Mouse (Mus musculus) kidney, adult 2 months (tissue): Measurements from ENCODE around the gene Trim2. TPM values are rescaled to one million over a fixed set of nuclear protein-coding genes. Genes with fewer than 3 reads are reported as not detected.
A peak's percentile ranks its signal among the peaks of the same experiment; 100 is the strongest.

Source experiments
- DNase-seq: peaks from one replicate; pipeline ENCODE4 v3.0.0; 2021
- H3K27ac ChIP-seq: fragments of 200-500 bp; 2 replicates; pipeline ENCODE4 v1.5.1; 2012; ENCODE audit warnings: low read depth, low read length, control low read depth, inconsistent platforms; ENCODE audit not compliant: insufficient read depth
- H3K27me3 ChIP-seq: fragments of 200-500 bp; replicated peaks from 2 replicates; pipeline ENCODE4 v1.6.1; 2012; ENCODE audit warnings: mild to moderate bottlenecking, moderate library complexity, low read length, inconsistent platforms; ENCODE audit not compliant: control insufficient read depth, insufficient read depth
- H3K36me3 ChIP-seq: fragments of 200-500 bp; 2 replicates; pipeline ENCODE4 v1.6.1; 2012; ENCODE audit warnings: mild to moderate bottlenecking, moderate library complexity, low read length, inconsistent platforms; ENCODE audit not compliant: control insufficient read depth, insufficient read depth
- H3K4me1 ChIP-seq: fragments of 200-500 bp; 2 replicates; pipeline ENCODE4 v1.6.1; 2011; ENCODE audit warnings: low read length; ENCODE audit not compliant: control insufficient read depth, insufficient read depth
- H3K4me3 ChIP-seq: fragments of 200-500 bp; 2 replicates; pipeline ENCODE4 v1.5.1; 2011; ENCODE audit warnings: mild to moderate bottlenecking, low read depth, low read length, control low read depth; ENCODE audit not compliant: insufficient read depth
- CTCF ChIP-seq: fragments of 200-500 bp; conservative IDR thresholded peaks from 2 replicates; pipeline ENCODE4 v1.5.1; 2011; ENCODE audit warnings: low read depth, mild to moderate bottlenecking, control low read depth, low read length, moderate library complexity, mixed read lengths; ENCODE audit not compliant: insufficient read depth, insufficient read length
- POLR2A ChIP-seq: fragments of 200-500 bp; IDR thresholded peaks from one replicate; pipeline ENCODE4 v1.6.1; 2011; ENCODE audit warnings: low read depth, low read length, control low read depth
- WGBS: fragments of 180-500 bp; shearing (Covaris S2); methylation state at CpG from one replicate; pipeline ENCODE4 v1.1.7; 2018; 5-methylcytosine and 5-hydroxymethylcytosine counted together
- polyA plus RNA-seq: library from polyadenylated mRNA; depleted of rRNA; stranded (reverse); fragments of >200 nt; gene quantifications from 2 replicates; pipeline ENCODE4 v1.2.3, GENCODE M21; 2012

Gene Trim2
- polyA plus RNA-seq, 1 experiment: 44.5 TPM

GRCm38 (mm10) chr3:84259281-84260023 is 47.2 kb downstream of the Trim2 start:
- no peaks in the 10 kb centered on the region for H3K36me3 ChIP-seq
- TF ChIP-seq CTCF (0 out of 2 replicates have a peak, but pooled peaks have one; percentile 7), POLR2A (no peak)
- H3K27me3 ChIP-seq: no peaks in the 10 kb centered on the region
- H3K4me1 ChIP-seq: peaks cover 12% of the 10 kb centered on the region; the same call in 1 of the 2 replicates
- under 1% methylated on average over 74 of the region's 74 CpGs for WGBS
- H3K27ac ChIP-seq: peak overlapping the region; percentile 90
- peak overlapping the region; percentile 96 for H3K4me3 ChIP-seq
- peak; percentile 78 for DNase-seq

GRCm38 (mm10) chr3:84258518-84259031 is 48.1 kb downstream of the Trim2 start:
- TF ChIP-seq POLR2A (no peak), CTCF (no peak)
- Histone ChIP-seq H3K27ac (peak overlapping the region; percentile 69; the same call in 1 of the 2 replicates), H3K4me3 (peak overlapping the region; percentile 96), H3K36me3 (no peaks in the 10 kb centered on the region), H3K27me3 (no peaks in the 10 kb centered on the region), H3K4me1 (peaks cover 12% of the 10 kb centered on the region; the same call in 1 of the 2 replicates)
- 15% methylated on average over 13 of the region's 13 CpGs for WGBS
- DNase-seq: no peak

DNA sequence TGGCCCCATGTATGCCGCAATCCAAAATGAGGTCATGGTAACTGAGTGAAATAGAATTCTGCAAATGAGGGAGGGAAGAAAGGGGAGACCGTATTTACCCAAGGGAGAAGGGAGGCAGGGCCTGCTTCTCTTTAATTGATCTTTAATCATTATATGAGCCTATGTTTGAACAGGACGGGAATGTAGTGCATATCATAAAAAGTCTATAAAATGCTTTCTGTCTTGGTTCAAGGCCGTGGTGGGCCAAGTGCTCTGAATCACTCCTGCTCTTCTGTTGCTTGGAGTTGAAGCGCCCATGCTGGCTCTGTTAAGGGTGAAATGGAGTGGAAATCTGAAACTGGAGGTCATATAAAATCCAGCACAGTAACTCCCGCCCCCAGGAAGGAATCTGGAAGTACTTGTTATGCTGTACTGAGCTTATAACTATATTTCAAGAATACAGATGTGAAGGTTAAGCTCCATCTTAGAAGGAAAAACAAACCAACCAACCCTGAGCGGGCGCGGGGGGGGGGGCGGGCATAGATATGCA is 48.6 kb downstream of the Trim2 start:
- H3K4me1 ChIP-seq: peaks cover 12% of the 10 kb centered on the region; the same call in 1 of the 2 replicates
- H3K27me3 ChIP-seq: no peaks in the 10 kb centered on the region
- no peak for TF ChIP-seq CTCF
- TF ChIP-seq POLR2A: no peak
- H3K36me3 ChIP-seq: no peaks in the 10 kb centered on the region
- peak overlapping the region; percentile 11; the same call in 1 of the 2 replicates for H3K4me3 ChIP-seq
- WGBS: 40% methylated on average over 10 of the region's 10 CpGs
- peak; percentile 41 for DNase-seq
- H3K27ac ChIP-seq: no peak overlapping the region

DNA sequence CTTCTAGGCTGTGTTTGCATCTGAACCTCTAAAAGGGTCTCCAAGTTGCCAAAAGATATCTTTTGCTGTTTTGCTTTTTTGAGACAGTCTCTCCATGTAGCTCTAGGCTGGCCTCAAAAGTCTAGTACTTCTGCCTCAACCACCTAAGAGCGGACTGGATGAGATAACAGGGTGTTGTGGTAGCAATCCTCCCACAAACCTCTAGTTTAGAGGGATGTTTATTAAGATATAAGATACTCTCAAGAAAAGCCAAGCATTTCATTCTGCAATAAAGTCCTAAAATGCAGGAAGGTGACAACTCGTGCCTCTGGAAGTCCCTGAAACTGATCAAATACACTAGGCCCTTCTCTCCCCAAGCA is 52.2 kb downstream of the Trim2 start:
- TF ChIP-seq POLR2A (no peak), CTCF (no peak)
- no peaks in the 10 kb centered on the region for H3K27me3 ChIP-seq
- no peak overlapping the region for H3K27ac ChIP-seq
- no peak overlapping the region for H3K4me3 ChIP-seq
- WGBS: 96% methylated on average over 2 of the region's 2 CpGs
- no peaks in the 10 kb centered on the region for H3K36me3 ChIP-seq
- DNase-seq: no peak
- peaks cover 15% of the 10 kb centered on the region; the same call in 1 of the 2 replicates for H3K4me1 ChIP-seq

- Histone ChIP-seq H3K27ac (no peak overlapping the region), H3K4me1 (peaks cover 16% of the 10 kb centered on the region; the same call in 1 of the 2 replicates), H3K4me3 (no peak overlapping the region), H3K36me3 (no peaks in the 10 kb centered on the region), H3K27me3 (no peaks in the 10 kb centered on the region)
- TF ChIP-seq POLR2A (no peak), CTCF (no peak)
- 88% methylated on average over 9 of the region's 9 CpGs for WGBS
- no peak for DNase-seq
Observed at GRCm38 (mm10) chr3:84253655-84254519, 52.8 kb downstream of the Trim2 start.

GRCm38 (mm10) chr3:84252776-84253654 is 53.7 kb downstream of the Trim2 start:
- no peak overlapping the region for H3K4me3 ChIP-seq
- H3K36me3 ChIP-seq: no peaks in the 10 kb centered on the region
- peaks cover 23% of the 10 kb centered on the region for H3K4me1 ChIP-seq
- 66% methylated on average over 11 of the region's 11 CpGs for WGBS
- no peak for TF ChIP-seq POLR2A
- H3K27ac ChIP-seq: no peak overlapping the region
- DNase-seq: no peak
- no peaks in the 10 kb centered on the region for H3K27me3 ChIP-seq
